Mouse (Mus musculus) neural tube, embryonic 11.5 days (tissue): ENCODE measurements around the gene Ccdc83. TPM values are rescaled to one million over a fixed set of nuclear protein-coding genes. Genes with fewer than 3 reads are reported as not detected.
"Not testable (repeated sequence)": the region's sequence is repeated elsewhere in the genome, so short reads cannot be mapped to it uniquely, and the experiment has no call there.

Experiments used
- ATAC-seq: fragments of 200-750 bp; cut with Nextera tagmentation; 2 replicates; pipeline ENCODE4 v1.8.0; 2017; ENCODE audit warnings: moderate number of reproducible peaks, mild to moderate bottlenecking, moderate TSS enrichment, moderate library complexity; ENCODE audit not compliant: insufficient read depth, low FRiP score, low TSS enrichment
- DNase-seq: peaks from one replicate; pipeline ENCODE4 v3.0.0-alpha.2; 2015; ENCODE audit warnings: low spot score
- H3K27ac ChIP-seq: fragments of 300-500 bp; sonication (generic); 2 replicates; pipeline ENCODE4 v1.5.1; 2014; ENCODE audit warnings: low read depth, mild to moderate bottlenecking, low read length
- H3K27me3 ChIP-seq: fragments of 300-500 bp; sonication (generic); 2 replicates; pipeline ENCODE4 v1.6.1; 2014; ENCODE audit warnings: mild to moderate bottlenecking, low read length, mixed read lengths; ENCODE audit not compliant: control insufficient read depth, insufficient read depth
- H3K36me3 ChIP-seq: fragments of 300-500 bp; sonication (generic); 2 replicates; pipeline ENCODE4 v1.6.1; 2014; ENCODE audit warnings: mild to moderate bottlenecking, low read length, moderate library complexity, mixed read lengths; ENCODE audit not compliant: control insufficient read depth, insufficient read depth
- H3K4me1 ChIP-seq: fragments of 300-500 bp; sonication (generic); 2 replicates; pipeline ENCODE4 v1.6.1; 2014; ENCODE audit warnings: low read length, mixed read lengths; ENCODE audit not compliant: control insufficient read depth, insufficient read depth
- H3K4me2 ChIP-seq: fragments of 300-500 bp; sonication (generic); 2 replicates; pipeline ENCODE4 v1.6.1; 2014; ENCODE audit warnings: low read depth, mild to moderate bottlenecking, moderate library complexity
- H3K4me3 ChIP-seq: fragments of 300-500 bp; sonication (generic); 2 replicates; pipeline ENCODE4 v1.5.1; 2014; ENCODE audit warnings: low read depth, low read length
- H3K9ac ChIP-seq: fragments of 300-500 bp; sonication (generic); 2 replicates; pipeline ENCODE4 v1.6.1; 2014; ENCODE audit warnings: mild to moderate bottlenecking, low read length
- H3K9me3 ChIP-seq: fragments of 300-500 bp; sonication (generic); 2 replicates; pipeline ENCODE4 v1.6.1; 2016; ENCODE audit warnings: low read length; ENCODE audit not compliant: control insufficient read depth
- WGBS: fragments of 180-500 bp; shearing (Covaris S2); extraction: QIAGEN DNeasy Blood & Tissue Kit; methylation state at CpG from one replicate; pipeline ENCODE4 v1.1.7; 2014; 5-methylcytosine and 5-hydroxymethylcytosine counted together
- polyA plus RNA-seq: library from polyadenylated mRNA; unstranded; fragments of >200 nt; fragmentation: Nextera tagmentation; extraction: Ambion mirVana; gene quantifications from 2 replicates; pipeline ENCODE4 v1.2.1, GENCODE M21; 2014

Gene Ccdc83
- polyA plus RNA-seq, 1 experiment from 2014 or later: not detected

DNA sequence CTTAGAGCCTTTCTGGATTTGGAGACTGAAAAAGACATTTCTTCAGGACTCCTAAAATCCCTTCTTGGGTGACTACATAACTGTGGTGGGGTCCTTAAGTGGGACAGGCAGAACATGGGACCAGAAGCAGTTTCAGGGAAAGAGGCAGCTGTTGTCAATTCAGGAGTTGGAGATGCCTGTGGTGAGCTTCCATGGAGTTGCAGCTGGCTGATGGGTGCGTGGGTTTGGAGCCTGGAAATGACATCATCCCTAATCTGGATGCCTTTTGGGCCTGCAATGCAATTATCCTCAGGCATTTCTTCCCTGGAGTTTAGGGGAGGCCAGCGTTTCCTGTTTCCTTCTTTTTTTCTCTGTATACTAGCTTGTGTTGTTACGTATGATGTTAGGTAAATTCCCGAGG is 31.7 kb downstream of the Ccdc83 start:
- H3K4me3 ChIP-seq: no peak overlapping the region
- H3K9me3 ChIP-seq: no peaks in the 10 kb centered on the region
- H3K4me2 ChIP-seq: no peak overlapping the region
- H3K36me3 ChIP-seq: no peaks in the 10 kb centered on the region
- DNase-seq (no peak), ATAC-seq (no peak)
- H3K27ac ChIP-seq: no peak overlapping the region
- WGBS: 73% methylated on average over 4 of the region's 4 CpGs
- no peak overlapping the region for H3K9ac ChIP-seq
- H3K4me1 ChIP-seq: no peaks in the 10 kb centered on the region
- H3K27me3 ChIP-seq: no peaks in the 10 kb centered on the region

DNA sequence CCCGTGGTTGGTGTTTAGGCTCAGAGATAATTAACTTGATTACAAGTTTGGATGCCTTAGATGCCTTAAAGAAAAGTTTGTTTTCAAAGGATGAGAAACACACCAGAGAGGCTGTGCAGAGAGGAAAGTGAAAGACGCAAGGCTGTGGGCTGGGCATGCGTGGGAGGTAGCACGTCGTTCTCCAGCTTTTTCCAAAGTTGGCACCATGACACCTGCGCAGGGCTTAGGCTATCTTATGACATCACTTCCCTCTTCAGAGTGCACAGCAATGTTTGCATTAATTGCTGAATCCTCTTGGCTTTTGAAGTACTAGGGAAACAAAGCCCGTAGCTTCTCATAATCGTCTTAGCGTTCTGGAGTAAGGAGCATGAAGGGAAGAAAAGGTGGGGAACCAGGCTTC is 34.1 kb downstream of the Ccdc83 start:
- H3K27ac ChIP-seq: no peak overlapping the region
- 87% methylated on average over 9 of the region's 9 CpGs for WGBS
- no peak for ATAC-seq

DNA sequence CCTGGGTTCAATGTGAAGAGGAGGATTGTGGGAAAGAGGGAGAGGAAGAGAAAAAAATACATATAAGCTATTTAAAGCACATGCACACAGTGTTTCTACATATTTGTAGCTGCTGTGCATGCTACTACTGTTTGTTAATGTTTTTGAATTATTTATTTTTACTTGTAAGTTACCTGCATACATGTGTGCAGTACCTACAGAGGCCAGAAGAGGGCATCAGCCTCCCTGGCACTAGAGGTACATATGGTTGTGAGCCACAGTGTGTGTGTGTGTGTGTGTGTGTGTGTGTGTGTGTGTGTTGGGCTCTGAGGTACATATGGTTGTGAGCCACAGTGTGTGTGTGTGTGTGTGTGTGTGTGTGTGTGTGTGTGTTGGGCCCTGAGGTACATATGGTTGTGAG is 36.7 kb downstream of the Ccdc83 start:
- H3K4me2 ChIP-seq, H3K36me3 ChIP-seq, H3K9me3 ChIP-seq, H3K4me3 ChIP-seq, H3K4me1 ChIP-seq, H3K27ac ChIP-seq, H3K27me3 ChIP-seq, DNase-seq, H3K9ac ChIP-seq, ATAC-seq: not testable (repeated sequence)

More for the DNA sequence above, 34.1 kb downstream of the Ccdc83 start:
- Histone ChIP-seq H3K9ac (no peak overlapping the region), H3K27me3 (no peaks in the 10 kb centered on the region), H3K4me2 (no peak overlapping the region), H3K4me1 (no peaks in the 10 kb centered on the region), H3K36me3 (no peaks in the 10 kb centered on the region), H3K9me3 (no peaks in the 10 kb centered on the region), H3K4me3 (no peak overlapping the region)
- DNase-seq: no peak

DNA sequence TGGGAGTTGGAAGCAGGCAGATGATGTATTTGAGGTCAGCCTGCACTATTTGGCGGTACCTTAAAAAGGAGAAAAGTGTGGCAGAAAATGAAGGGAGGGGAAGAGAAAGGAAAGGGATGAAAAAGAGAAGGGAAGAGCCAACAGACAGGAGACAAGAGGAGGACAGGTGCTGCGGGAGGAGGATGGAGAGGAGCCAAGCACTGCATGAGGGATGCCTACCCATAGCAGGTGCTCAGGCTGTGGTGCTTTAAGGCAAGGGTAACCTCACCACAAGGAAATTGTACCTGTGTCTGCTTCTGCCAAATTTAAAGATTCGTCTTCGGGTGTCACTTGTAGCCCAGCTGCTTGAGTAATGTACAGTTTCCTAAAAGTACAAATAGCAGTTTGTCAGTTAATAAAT is 37.5 kb downstream of the Ccdc83 start:
- no peak for ATAC-seq
- H3K9me3 ChIP-seq: no peaks in the 10 kb centered on the region
- H3K27ac ChIP-seq: no peak overlapping the region
- no peaks in the 10 kb centered on the region for H3K27me3 ChIP-seq
- H3K4me2 ChIP-seq: no peak overlapping the region
- DNase-seq: no peak
- H3K9ac ChIP-seq: no peak overlapping the region
- WGBS: 86% methylated on average over 4 of the region's 4 CpGs
- no peak overlapping the region for H3K4me3 ChIP-seq
- no peaks in the 10 kb centered on the region for H3K4me1 ChIP-seq
- H3K36me3 ChIP-seq: no peaks in the 10 kb centered on the region

DNA sequence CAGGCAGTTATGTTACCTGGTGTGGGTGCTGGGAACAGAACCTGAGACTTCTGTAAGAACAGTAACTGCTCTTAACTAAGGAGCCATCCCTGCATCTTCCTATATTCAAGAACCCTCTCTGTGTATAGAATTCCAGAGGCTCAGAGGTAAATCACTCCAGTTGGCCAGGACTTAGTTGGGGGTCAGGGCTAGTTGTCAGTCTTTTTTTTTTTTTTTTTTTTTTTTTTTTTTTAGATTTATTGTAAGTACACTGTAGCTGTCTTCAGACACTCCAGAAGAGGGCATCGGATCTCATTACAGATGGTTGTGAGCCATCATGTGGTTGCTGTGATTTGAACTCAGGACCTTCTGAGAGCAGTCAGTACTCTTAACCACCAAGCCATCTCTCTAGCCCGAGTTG is 44.1 kb downstream of the Ccdc83 start:
- Histone ChIP-seq H3K4me2 (no peak overlapping the region), H3K36me3 (no peaks in the 10 kb centered on the region), H3K9ac (no peak overlapping the region), H3K27ac (no peak overlapping the region), H3K4me3 (no peak overlapping the region), H3K27me3 (no peaks in the 10 kb centered on the region), H3K9me3 (no peaks in the 10 kb centered on the region), H3K4me1 (no peaks in the 10 kb centered on the region)
- DNase-seq (no peak), ATAC-seq (no peak)
- 84% methylated on average over 2 of the region's 2 CpGs for WGBS

DNA sequence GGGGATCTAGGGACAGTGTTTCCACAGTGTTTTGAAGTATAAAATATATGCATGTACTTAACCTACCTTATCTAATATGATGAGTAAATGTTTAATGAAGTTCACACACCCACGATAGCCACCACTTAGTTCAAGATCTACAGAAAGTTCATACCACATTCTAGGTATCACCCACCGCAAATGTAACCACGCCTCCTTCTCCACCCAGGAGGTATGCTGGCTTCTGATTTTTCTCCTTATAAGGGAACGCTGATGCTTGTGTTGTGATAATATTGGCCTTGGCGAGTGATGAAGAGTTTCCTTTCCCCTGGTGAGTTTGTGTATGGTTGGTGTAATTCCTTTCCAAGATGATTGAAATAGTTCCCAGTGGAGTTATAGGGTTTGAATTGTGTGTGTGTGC is 47.5 kb downstream of the Ccdc83 start:
- DNase-seq (no peak), ATAC-seq (no peak)
- no peaks in the 10 kb centered on the region for H3K9me3 ChIP-seq
- H3K4me1 ChIP-seq: no peaks in the 10 kb centered on the region
- H3K27ac ChIP-seq: no peak overlapping the region
- H3K36me3 ChIP-seq: no peaks in the 10 kb centered on the region
- H3K9ac ChIP-seq: no peak overlapping the region
- WGBS: 91% methylated on average over 5 of the region's 5 CpGs
- no peak overlapping the region for H3K4me3 ChIP-seq
- H3K27me3 ChIP-seq: no peaks in the 10 kb centered on the region
- H3K4me2 ChIP-seq: no peak overlapping the region

DNA sequence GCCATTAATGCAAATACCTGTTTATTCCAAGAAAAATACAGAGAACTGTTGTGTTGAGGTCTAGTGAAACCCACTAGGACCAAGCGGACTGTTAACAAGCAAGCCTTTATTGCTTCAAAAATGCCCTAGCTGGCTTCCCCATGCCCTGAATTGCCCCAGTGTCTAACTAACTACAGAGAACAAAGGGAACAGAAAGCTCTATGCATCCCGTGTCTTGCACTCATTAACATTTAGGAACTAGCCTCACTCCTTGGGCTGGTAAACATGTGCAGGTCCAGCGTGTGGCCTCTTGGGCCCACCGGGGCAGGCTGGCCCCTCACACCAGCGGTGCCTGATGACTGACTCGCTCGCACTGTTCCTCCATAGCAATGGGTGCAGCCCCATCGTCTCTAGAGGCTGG is 49.1 kb downstream of the Ccdc83 start:
- no peak overlapping the region for H3K9ac ChIP-seq
- no peak overlapping the region for H3K27ac ChIP-seq
- H3K4me2 ChIP-seq: no peak overlapping the region
- DNase-seq (no peak), ATAC-seq (no peak; the same call in 1 of the 2 replicates)
- no peaks in the 10 kb centered on the region for H3K4me1 ChIP-seq
- H3K27me3 ChIP-seq: no peaks in the 10 kb centered on the region
- H3K36me3 ChIP-seq: no peaks in the 10 kb centered on the region
- H3K4me3 ChIP-seq: no peak overlapping the region
- no peaks in the 10 kb centered on the region for H3K9me3 ChIP-seq
- WGBS: 65% methylated on average over 8 of the region's 8 CpGs

DNA sequence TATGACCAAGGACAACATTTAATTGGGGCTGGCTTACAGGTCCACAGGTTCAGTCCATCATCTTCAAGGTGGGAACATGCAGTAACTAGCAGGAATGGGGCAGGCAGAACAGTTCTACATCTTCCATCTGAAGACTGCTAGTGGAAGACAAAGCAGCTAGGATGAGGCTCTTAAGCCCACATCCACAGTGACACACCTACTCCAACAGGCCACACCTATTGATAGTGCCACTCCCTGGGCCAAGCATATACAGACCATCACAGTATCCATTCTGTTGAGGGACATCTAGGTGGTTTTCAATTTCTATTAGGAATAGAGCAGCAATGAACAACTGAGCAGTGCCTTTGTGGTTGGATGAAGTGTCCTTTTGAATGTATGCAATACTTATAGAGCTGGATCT is 54.6 kb downstream of the Ccdc83 start:
- H3K4me1 ChIP-seq: no peaks in the 10 kb centered on the region
- H3K36me3 ChIP-seq: no peaks in the 10 kb centered on the region
- no peaks in the 10 kb centered on the region for H3K27me3 ChIP-seq
- H3K9me3 ChIP-seq: no peaks in the 10 kb centered on the region
- H3K27ac ChIP-seq: no peak overlapping the region
- H3K9ac ChIP-seq: no peak overlapping the region
- H3K4me3 ChIP-seq: no peak overlapping the region
- no peak for ATAC-seq
- H3K4me2 ChIP-seq: no peak overlapping the region
- no peak for DNase-seq

DNA sequence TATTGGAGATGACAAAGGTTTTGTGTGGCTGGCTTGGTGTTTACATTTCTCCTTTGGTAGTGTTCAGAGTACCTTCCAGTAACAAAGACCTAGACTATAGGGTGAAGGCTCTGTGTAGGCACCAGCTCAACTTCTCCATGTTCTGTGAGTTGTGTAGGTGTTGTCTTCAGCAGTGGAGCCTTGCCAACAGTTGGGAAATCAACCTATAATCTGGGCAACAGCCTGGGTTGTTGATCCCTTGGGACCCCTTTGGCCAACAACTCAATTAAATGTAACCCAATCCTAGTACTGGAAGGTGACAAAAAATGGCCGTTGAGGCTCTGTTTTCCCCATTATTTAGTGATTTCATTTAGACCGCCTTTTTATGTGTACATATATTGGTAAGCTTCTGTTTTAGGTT is 55.5 kb downstream of the Ccdc83 start:
- Histone ChIP-seq H3K9ac (no peak overlapping the region), H3K36me3 (no peaks in the 10 kb centered on the region), H3K27me3 (no peaks in the 10 kb centered on the region), H3K4me1 (no peaks in the 10 kb centered on the region), H3K4me3 (no peak overlapping the region), H3K4me2 (no peak overlapping the region), H3K9me3 (no peaks in the 10 kb centered on the region), H3K27ac (no peak overlapping the region)
- DNase-seq (no peak), ATAC-seq (no peak)
- 91% methylated on average over 2 of the region's 2 CpGs for WGBS
